Mouse (Mus musculus) midbrain, embryonic 14.5 days (tissue): Measurements from ENCODE around the gene Prkci. TPM values are rescaled to one million over a fixed set of nuclear protein-coding genes. Genes with fewer than 3 reads are reported as not detected.

ENCODE experiments used
- ATAC-seq: fragments of 200-750 bp; cut with Nextera tagmentation; 2 replicates; pipeline ENCODE4 v1.8.0; 2017; ENCODE audit warnings: moderate number of reproducible peaks, moderate library complexity; ENCODE audit not compliant: low FRiP score, low TSS enrichment
- DNase-seq: peaks from one replicate; pipeline ENCODE4 v3.0.0-alpha.2; 2015
- H3K27ac ChIP-seq: fragments of 300-500 bp; sonication (generic); replicated peaks from 2 replicates; pipeline ENCODE4 v1.5.1; 2014; ENCODE audit warnings: mild to moderate bottlenecking, low read depth, low read length, moderate library complexity
- H3K27me3 ChIP-seq: fragments of 300-500 bp; sonication (generic); 2 replicates; pipeline ENCODE4 v1.6.1; 2014; ENCODE audit warnings: low read length, control low read depth, mixed read lengths; ENCODE audit not compliant: control insufficient read depth, insufficient read depth
- H3K36me3 ChIP-seq: fragments of 300-500 bp; sonication (generic); 2 replicates; pipeline ENCODE4 v1.6.1; 2014; ENCODE audit warnings: low read length, control low read depth; ENCODE audit not compliant: control insufficient read depth, insufficient read depth
- H3K4me1 ChIP-seq: fragments of 300-500 bp; sonication (generic); 2 replicates; pipeline ENCODE4 v1.6.1; 2014; ENCODE audit warnings: mild to moderate bottlenecking, antibody characterized with exemption, low read length, control low read depth; ENCODE audit not compliant: control insufficient read depth, insufficient read depth
- H3K4me2 ChIP-seq: fragments of 300-500 bp; sonication (generic); 2 replicates; pipeline ENCODE4 v1.6.1; 2014; ENCODE audit warnings: mild to moderate bottlenecking, low read length, moderate library complexity
- H3K4me3 ChIP-seq: fragments of 300-500 bp; sonication (generic); replicated peaks from 2 replicates; pipeline ENCODE4 v1.5.1; 2014; ENCODE audit warnings: low read depth, low read length
- H3K9ac ChIP-seq: fragments of 300-500 bp; sonication (generic); replicated peaks from 2 replicates; pipeline ENCODE4 v1.6.1; 2014; ENCODE audit warnings: mild to moderate bottlenecking, low read length, moderate library complexity
- H3K9me3 ChIP-seq: fragments of 300-500 bp; sonication (generic); 2 replicates; pipeline ENCODE4 v1.6.1; 2016; ENCODE audit warnings: low read length, control low read depth, mixed read lengths; ENCODE audit not compliant: control insufficient read depth
- WGBS: fragments of 180-500 bp; shearing (Covaris S2); extraction: QIAGEN DNeasy Blood & Tissue Kit; methylation state at CpG from one replicate; pipeline ENCODE4 v1.1.7; 2014; 5-methylcytosine and 5-hydroxymethylcytosine counted together
- microRNA-seq: library from miRNA; unstranded; fragments of <30 nt; microRNA quantifications from one replicate; pipeline ENCODE4, GENCODE M21; 2016
- polyA plus RNA-seq: library from polyadenylated mRNA; unstranded; fragments of >200 nt; fragmentation: Nextera tagmentation; extraction: Ambion mirVana; gene quantifications from 2 replicates; pipeline ENCODE4 v1.2.1, GENCODE M21; 2014

Prkci gene
- polyA plus RNA-seq, 1 experiment from 2014 or later: 34.4 TPM

DNA sequence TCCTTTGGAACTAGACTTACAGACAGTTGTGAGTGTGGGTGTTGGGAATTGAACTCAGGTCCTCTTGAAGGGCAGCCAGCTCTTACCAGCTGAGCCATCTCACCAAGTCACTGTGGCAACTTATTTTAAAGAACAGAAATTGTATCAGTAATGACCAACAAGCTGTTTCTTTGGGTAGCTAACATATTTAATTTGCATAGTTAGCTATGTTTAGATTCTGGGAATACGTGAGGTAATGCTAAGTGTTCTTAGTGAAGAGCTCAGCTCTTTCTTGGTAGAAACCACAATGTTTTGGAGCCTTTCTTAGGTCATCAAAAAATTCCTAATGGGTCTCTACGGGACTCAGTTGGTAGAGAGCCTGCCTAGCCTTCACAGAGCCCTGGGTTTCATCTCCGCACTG, 105.3 kb downstream of the Prkci start:
- no peak overlapping the region for H3K4me2 ChIP-seq
- no peak overlapping the region for H3K4me3 ChIP-seq
- no peaks in the 10 kb centered on the region for H3K9me3 ChIP-seq
- H3K27me3 ChIP-seq: no peaks in the 10 kb centered on the region
- DNase-seq (no peak), ATAC-seq (no peak)
- H3K4me1 ChIP-seq: peaks cover 40% of the 10 kb centered on the region
- H3K9ac ChIP-seq: no peak overlapping the region
- H3K36me3 ChIP-seq: 0 out of 2 replicates have a peak, but pooled peaks cover 8% of the 10 kb centered on the region
- WGBS: 98% methylated on average over 3 of the region's 3 CpGs
- H3K27ac ChIP-seq: no peak overlapping the region

Small RNAs within 50 kb of the gene (microRNA-seq; reads per million reads assigned to microRNA genes)
- gene Mir7008: 1.3 reads per million

Other genes starting within 250 kb of the Prkci start
- gene Samd7, start 249.5 kb upstream of the Prkci start, polyA plus RNA-seq: 0.19 TPM in 1 of 2 replicates, not detected in the other
- gene Sec62, start 202.9 kb upstream of the Prkci start, polyA plus RNA-seq: 102 and 110 TPM in 2 replicates
- gene Gpr160, start 139.8 kb upstream of the Prkci start, polyA plus RNA-seq: 0.34 and 0.91 TPM in 2 replicates
- gene Phc3, start 26.3 kb upstream of the Prkci start, polyA plus RNA-seq: 9.2 and 9.3 TPM in 2 replicates
- gene Skil, start 99.3 kb downstream of the Prkci start, polyA plus RNA-seq: 35.0 and 42.4 TPM in 2 replicates
- 0.86 and 37.3 TPM in 2 replicates for gene Cldn11, start 154.2 kb downstream of the Prkci start, polyA plus RNA-seq